Mouse (Mus musculus) lung, postnatal 0 days (tissue): ENCODE measurements around the gene Apoc2.

Experiments
- CTCF ChIP-seq: IDR thresholded peaks from 2 replicates; pipeline ENCODE4 v1.5.1; 2016; ENCODE audit warnings: antibody characterized with exemption, mild to moderate bottlenecking
- EP300 ChIP-seq: IDR thresholded peaks from 2 replicates; pipeline ENCODE4 v1.6.1; 2016; ENCODE audit warnings: antibody characterized with exemption, mild to moderate bottlenecking, control low read depth

GRCm38 (mm10) chr7:19719200-19719599 lies 41.5 kb upstream of the Apoc2 start:
- no peak for TF ChIP-seq CTCF
- no peak for TF ChIP-seq EP300
